Mouse (Mus musculus) lung, embryonic 15.5 days (tissue): ENCODE measurements around the gene Duxf3. TPM values are rescaled to one million over a fixed set of nuclear protein-coding genes. Genes with fewer than 3 reads are reported as not detected.
"Not testable (repeated sequence)": the region's sequence is repeated elsewhere in the genome, so short reads cannot be mapped to it uniquely, and the experiment has no call there.

ENCODE experiments used
- ATAC-seq: fragments of 200-750 bp; cut with Nextera tagmentation; 2 replicates; pipeline ENCODE4 v1.8.0; 2017; ENCODE audit warnings: moderate number of reproducible peaks, borderline replicate concordance; ENCODE audit not compliant: low FRiP score, low TSS enrichment; ENCODE audit errors: extremely low read depth
- H3K27ac ChIP-seq: fragments of 300-500 bp; sonication (generic); 2 replicates; pipeline ENCODE4 v1.5.1; 2015; ENCODE audit warnings: moderate library complexity, mild to moderate bottlenecking, inconsistent platforms
- H3K27me3 ChIP-seq: fragments of 300-500 bp; sonication (generic); 2 replicates; pipeline ENCODE4 v1.6.1; 2015; ENCODE audit warnings: inconsistent platforms
- H3K36me3 ChIP-seq: fragments of 300-500 bp; sonication (generic); 2 replicates; pipeline ENCODE4 v1.6.1; 2015; ENCODE audit warnings: inconsistent platforms
- H3K4me1 ChIP-seq: fragments of 300-500 bp; sonication (generic); 2 replicates; pipeline ENCODE4 v1.6.1; 2015; ENCODE audit warnings: inconsistent platforms
- H3K4me2 ChIP-seq: fragments of 300-500 bp; sonication (generic); 2 replicates; pipeline ENCODE4 v1.6.1; 2015; ENCODE audit warnings: inconsistent platforms, mild to moderate bottlenecking, moderate library complexity
- H3K4me3 ChIP-seq: fragments of 300-500 bp; sonication (generic); 2 replicates; pipeline ENCODE4 v1.5.1; 2015; ENCODE audit warnings: mild to moderate bottlenecking, inconsistent platforms
- H3K9ac ChIP-seq: fragments of 300-500 bp; sonication (generic); 2 replicates; pipeline ENCODE4 v1.6.1; 2015; ENCODE audit warnings: inconsistent platforms
- H3K9me3 ChIP-seq: fragments of 300-500 bp; sonication (generic); 2 replicates; pipeline ENCODE4 v1.6.1; 2016; ENCODE audit warnings: inconsistent platforms
- WGBS: fragments of 180-500 bp; shearing (Covaris S2); methylation state at CpG from one replicate; pipeline ENCODE4 v1.1.7; 2015; 5-methylcytosine and 5-hydroxymethylcytosine counted together
- polyA plus RNA-seq: library from polyadenylated mRNA; unstranded; fragments of >200 nt; fragmentation: Nextera tagmentation; extraction: Ambion mirVana; gene quantifications from 2 replicates; pipeline ENCODE4 v1.2.1, GENCODE M21; 2015

Duxf3 gene
- polyA plus RNA-seq, 1 experiment from 2014 or later = not detected

- not testable (repeated sequence) for H3K27me3 ChIP-seq, H3K4me3 ChIP-seq, H3K27ac ChIP-seq, H3K36me3 ChIP-seq, H3K9ac ChIP-seq, H3K4me2 ChIP-seq, H3K4me1 ChIP-seq
- peaks cover 18% of the 10 kb centered on the region; the same call in 1 of the 2 replicates for H3K9me3 ChIP-seq
- WGBS = 75% methylated on average over 10 of the region's 10 CpGs
- peak; percentile 20 for ATAC-seq
Observed at GRCm38 (mm10) chr10:58233054-58233739, 722 bp upstream of the Duxf3 start.

GRCm38 (mm10) chr10:58231779-58232640 is 465 bp downstream of the Duxf3 start:
- not testable (repeated sequence) for H3K27ac ChIP-seq, H3K4me3 ChIP-seq, H3K27me3 ChIP-seq, H3K36me3 ChIP-seq, H3K4me1 ChIP-seq, H3K4me2 ChIP-seq, H3K9ac ChIP-seq
- peaks cover 15% of the 10 kb centered on the region; the same call in 1 of the 2 replicates for H3K9me3 ChIP-seq
- 86% methylated on average over 35 of the region's 35 CpGs for WGBS
- peak; percentile 86 for ATAC-seq

GRCm38 (mm10) chr10:58231088-58231487 is 1.4 kb downstream of the Duxf3 start:
- not testable (repeated sequence) for H3K4me3 ChIP-seq, H3K27ac ChIP-seq, H3K9ac ChIP-seq, H3K4me1 ChIP-seq, H3K4me2 ChIP-seq, H3K27me3 ChIP-seq, H3K36me3 ChIP-seq
- H3K9me3 ChIP-seq = peaks cover 15% of the 10 kb centered on the region; the same call in 1 of the 2 replicates
- peak; percentile 61 for ATAC-seq
- whole genome bisulfite sequencing = 81% methylated on average over 5 of the region's 7 CpGs

GRCm38 (mm10) chr10:58230021-58230420 is 2.5 kb downstream of the Duxf3 start:
- not testable (repeated sequence) for H3K9ac ChIP-seq, ATAC-seq, H3K27me3 ChIP-seq, H3K36me3 ChIP-seq, H3K4me3 ChIP-seq, H3K4me2 ChIP-seq, H3K27ac ChIP-seq, H3K4me1 ChIP-seq
- WGBS = 48% methylated on average over 3 of the region's 3 CpGs
- peaks cover 15% of the 10 kb centered on the region; the same call in 1 of the 2 replicates for H3K9me3 ChIP-seq

GRCm38 (mm10) chr10:58227798-58228197 is 4.7 kb downstream of the Duxf3 start:
- 84% methylated on average over 3 of the region's 6 CpGs for WGBS
- not testable (repeated sequence) for H3K36me3 ChIP-seq, H3K4me3 ChIP-seq, H3K4me1 ChIP-seq, H3K4me2 ChIP-seq, ATAC-seq, H3K27ac ChIP-seq, H3K27me3 ChIP-seq, H3K9ac ChIP-seq
- peaks cover 15% of the 10 kb centered on the region; the same call in 1 of the 2 replicates for H3K9me3 ChIP-seq

DNA sequence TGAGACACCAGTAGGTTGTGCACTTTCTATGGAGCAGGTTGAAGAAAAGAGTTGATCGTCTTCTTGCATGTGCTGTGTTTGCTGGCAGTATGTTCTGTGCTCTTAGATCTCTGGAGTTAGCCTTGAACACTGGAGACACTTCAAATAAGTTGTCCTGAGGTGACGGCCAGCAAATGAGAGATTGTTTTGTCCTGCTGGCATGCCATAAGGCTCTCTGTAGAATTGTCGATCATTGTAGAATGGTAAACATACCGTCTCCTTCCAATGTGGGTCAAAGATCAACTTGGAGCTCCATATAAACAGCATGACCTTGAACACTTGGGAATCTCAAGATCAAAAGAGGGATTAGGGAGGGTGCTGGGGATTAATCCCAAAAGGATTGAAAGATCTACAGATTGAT is 6.1 kb downstream of the Duxf3 start:
- not testable (repeated sequence) for H3K4me2 ChIP-seq, H3K4me3 ChIP-seq, H3K9me3 ChIP-seq, H3K36me3 ChIP-seq, H3K9ac ChIP-seq, ATAC-seq, H3K27ac ChIP-seq, H3K27me3 ChIP-seq, H3K4me1 ChIP-seq
- WGBS = 75% methylated on average over 4 of the region's 4 CpGs

- 80% methylated on average over 18 of the region's 18 CpGs for WGBS
- H3K9me3 ChIP-seq, H3K27me3 ChIP-seq, H3K27ac ChIP-seq, ATAC-seq, H3K9ac ChIP-seq, H3K4me3 ChIP-seq, H3K4me1 ChIP-seq, H3K4me2 ChIP-seq, H3K36me3 ChIP-seq: not testable (repeated sequence)
Observed at GRCm38 (mm10) chr10:58224827-58225785, 7.4 kb downstream of the Duxf3 start, which contains the start of gene AW822073. Gene AW822073 (minus strand): TSS chr10:58224930.

- not testable (repeated sequence) for H3K9ac ChIP-seq
Observed at GRCm38 (mm10) chr10:58223972-58224805, 8.3 kb downstream of the Duxf3 start.

DNA sequence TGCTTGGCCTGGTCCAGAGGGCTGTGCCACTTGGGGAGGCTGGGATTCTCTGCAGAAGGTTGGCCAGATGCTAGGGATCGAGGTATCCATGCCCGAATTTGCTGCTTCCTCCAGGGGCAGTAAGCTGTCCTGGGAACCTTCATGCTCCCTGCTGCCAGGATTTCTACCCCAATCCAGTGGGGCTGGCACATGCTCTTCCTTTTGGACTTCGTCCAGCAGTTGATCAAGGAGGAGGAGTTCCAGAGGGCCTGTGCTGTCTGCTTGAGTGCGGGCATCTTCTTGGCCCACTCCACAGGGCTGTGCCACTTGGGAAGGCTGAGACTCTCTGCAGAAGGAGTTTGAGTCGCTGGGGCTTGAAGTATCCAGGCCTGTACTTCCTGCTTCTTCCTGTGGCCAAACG is 9.3 kb downstream of the Duxf3 start:
- not testable (repeated sequence) for H3K27ac ChIP-seq

More at GRCm38 (mm10) chr10:58223972-58224805, 8.3 kb downstream of the Duxf3 start:
- H3K9me3 ChIP-seq, H3K4me2 ChIP-seq, ATAC-seq, H3K27me3 ChIP-seq, H3K4me3 ChIP-seq, H3K4me1 ChIP-seq, H3K27ac ChIP-seq, H3K36me3 ChIP-seq: not testable (repeated sequence)
- 83% methylated on average over 31 of the region's 31 CpGs for WGBS

GRCm38 (mm10) chr10:58221571-58221970 is 10.9 kb downstream of the Duxf3 start:
- H3K4me2 ChIP-seq, H3K9me3 ChIP-seq, ATAC-seq, H3K9ac ChIP-seq, H3K4me3 ChIP-seq, H3K36me3 ChIP-seq, H3K27me3 ChIP-seq, H3K27ac ChIP-seq, H3K4me1 ChIP-seq: not testable (repeated sequence)
- 78% methylated on average over 2 of the region's 2 CpGs for WGBS

More for the DNA sequence above, 9.3 kb downstream of the Duxf3 start:
- not testable (repeated sequence) for H3K4me2 ChIP-seq, H3K9ac ChIP-seq, ATAC-seq, H3K36me3 ChIP-seq, H3K4me3 ChIP-seq, H3K9me3 ChIP-seq, H3K27me3 ChIP-seq, H3K4me1 ChIP-seq
- 75% methylated on average over 4 of the region's 6 CpGs for WGBS

- no peak for ATAC-seq
- WGBS = 82% methylated on average over 6 of the region's 6 CpGs
- Histone ChIP-seq H3K27ac (no peak overlapping the region), H3K4me2 (no peak overlapping the region), H3K36me3 (no peaks in the 10 kb centered on the region), H3K27me3 (no peaks in the 10 kb centered on the region), H3K4me1 (no peaks in the 10 kb centered on the region), H3K4me3 (no peak overlapping the region), H3K9ac (no peak overlapping the region), H3K9me3 (no peaks in the 10 kb centered on the region)
Observed at GRCm38 (mm10) chr10:58220726-58221125, 11.7 kb downstream of the Duxf3 start.
